Mouse (Mus musculus): ENCODE measurements around the gene Gm4763.
"Not testable (repeated sequence)": the region's sequence is repeated elsewhere in the genome, so short reads cannot be mapped to it uniquely, and the experiment has no call there.

Gene Gm4763

GRCm38 (mm10) chr7:24726808-24727207, at the start of gene Gm4763:
Gene Gm4763, minus strand, starts transcription at chr7:24726908.
- DNase-seq = not testable (repeated sequence)

- DNase-seq = no peak
These were observed 49.4 kb upstream of the Gm4763 start for GRCm38 (mm10) chr7:24776145-24776544.

- no peak for DNase-seq
These were observed 47.3 kb upstream of the Gm4763 start for GRCm38 (mm10) chr7:24773942-24774535.

GRCm38 (mm10) chr7:24771361-24771760, 44.7 kb upstream of the Gm4763 start:
- no peak for DNase-seq

GRCm38 (mm10) chr7:24762574-24762973, 35.9 kb upstream of the Gm4763 start:
- DNase-seq = no peak

GRCm38 (mm10) chr7:24761161-24761560, 34.5 kb upstream of the Gm4763 start:
- DNase-seq = no peak

GRCm38 (mm10) chr7:24760211-24760610, 33.5 kb upstream of the Gm4763 start, which contains the start of gene Cd177:
Gene Cd177, minus strand, starts transcription at chr7:24760311.
- DNase-seq = no peak

- DNase-seq = no peak
These were observed 31.8 kb upstream of the Gm4763 start for GRCm38 (mm10) chr7:24758520-24758919.

GRCm38 (mm10) chr7:24753476-24753875, 26.8 kb upstream of the Gm4763 start:
- no peak for DNase-seq

- no peak for DNase-seq
These were observed 24.9 kb upstream of the Gm4763 start for GRCm38 (mm10) chr7:24751610-24752009.

GRCm38 (mm10) chr7:24750695-24751094, 24.0 kb upstream of the Gm4763 start:
- DNase-seq = no peak

- no peak for DNase-seq
These were observed 9.4 kb upstream of the Gm4763 start for GRCm38 (mm10) chr7:24735970-24736670.

- no peak for DNase-seq
These were observed 11.7 kb downstream of the Gm4763 start for GRCm38 (mm10) chr7:24715039-24715438.

- DNase-seq = no peak
These were observed 17.8 kb downstream of the Gm4763 start, which contains the start of gene BC049730 for GRCm38 (mm10) chr7:24708832-24709292. Gene BC049730, plus strand, starts transcription at chr7:24709242.

- peak; percentile 66 for DNase-seq
These were observed 23.9 kb downstream of the Gm4763 start for GRCm38 (mm10) chr7:24702841-24703240.

- DNase-seq = not testable (repeated sequence)
These were observed 28.8 kb downstream of the Gm4763 start for GRCm38 (mm10) chr7:24697891-24698290.

GRCm38 (mm10) chr7:24692693-24693092, 34.0 kb downstream of the Gm4763 start:
- DNase-seq = peak; percentile 54

- DNase-seq = peak; percentile 79
These were observed 39.2 kb downstream of the Gm4763 start for GRCm38 (mm10) chr7:24687519-24687918.

GRCm38 (mm10) chr7:24684121-24684520, 42.6 kb downstream of the Gm4763 start:
- peak; percentile 39 for DNase-seq

GRCm38 (mm10) chr7:24676575-24676974, 50.1 kb downstream of the Gm4763 start, which contains the start of gene Tex101:
Gene Tex101, minus strand, starts transcription at chr7:24676675.
- DNase-seq = peak; percentile 50

GRCm38 (mm10) chr7:24671944-24672439, 54.7 kb downstream of the Gm4763 start:
- peak; percentile 81 for DNase-seq
